24 mouse cellular contexts compared by ENCODE assay signal in genomic region chr4:53795706-53796105, GRCm38 (mm10). TPM values are rescaled to one million over a fixed set of nuclear protein-coding genes. Genes with fewer than 3 reads are reported as not detected.
"Had no signal": no experiment of that assay in that cellular context is flagged by ENCODE, and none has a peak within 500 bp of the region (broad histone marks: within the 10 kb centered on the region; RNA-seq: fewer than 3 reads in every experiment).

No protein-coding gene starts in this region.

- H3K27ac ChIP-seq: intestine, embryonic 15.5 days; kidney, embryonic 15.5 days; limb, embryonic 12.5 days; limb, embryonic 15.5 days; liver, embryonic 14.5 days; lung, embryonic 15.5 days; neural tube, embryonic 12.5 days; neural tube, embryonic 15.5 days; stomach, postnatal 0 days had no signal

- DNase-seq: kidney, adult 11 months; kidney, adult 8-10 months; kidney, postnatal 10 days; kidney, postnatal 4 days; left cerebral cortex, postnatal 4 days; lung, adult 18-20 months; lung, postnatal 10 days; lung, postnatal 36 days; right cerebral cortex, adult 18-20 months; right cerebral cortex, postnatal 14 days; right cerebral cortex, postnatal 4 days; thymus, adult 18-20 months; thymus, postnatal 36 days had no signal

- H3K9me3 ChIP-seq: intestine, embryonic 15.5 days; kidney, embryonic 15.5 days; limb, embryonic 12.5 days; limb, embryonic 15.5 days; lung, embryonic 15.5 days; megakaryocyte, embryonic 14.5 days; neural tube, embryonic 12.5 days; neural tube, embryonic 15.5 days had no signal

- ATAC-seq: intestine, embryonic 15.5 days had no signal

- H3K4me3 ChIP-seq: intestine, embryonic 15.5 days; kidney, embryonic 15.5 days; limb, embryonic 12.5 days; limb, embryonic 15.5 days; lung, embryonic 15.5 days; megakaryocyte, embryonic 14.5 days; neural tube, embryonic 12.5 days; neural tube, embryonic 15.5 days had no signal

- H3K9ac ChIP-seq: intestine, embryonic 15.5 days; kidney, embryonic 15.5 days; limb, embryonic 12.5 days; limb, embryonic 15.5 days; liver, embryonic 14.5 days; lung, embryonic 15.5 days; neural tube, embryonic 12.5 days; neural tube, embryonic 15.5 days had no signal

- H3K27me3 ChIP-seq: intestine, embryonic 15.5 days; kidney, embryonic 15.5 days; limb, embryonic 15.5 days; lung, embryonic 15.5 days; megakaryocyte, embryonic 14.5 days; neural tube, embryonic 12.5 days; neural tube, embryonic 15.5 days had no signal

- H3K36me3 ChIP-seq: intestine, embryonic 15.5 days; kidney, embryonic 15.5 days; limb, embryonic 12.5 days; limb, embryonic 15.5 days; lung, embryonic 15.5 days; neural tube, embryonic 12.5 days; neural tube, embryonic 15.5 days had no signal

- H3K4me2 ChIP-seq: intestine, embryonic 15.5 days; kidney, embryonic 15.5 days; limb, embryonic 12.5 days; limb, embryonic 15.5 days; liver, embryonic 11.5 days; lung, embryonic 15.5 days; neural tube, embryonic 12.5 days; neural tube, embryonic 15.5 days had no signal

- H3K4me1 ChIP-seq: intestine, embryonic 15.5 days; limb, embryonic 15.5 days; megakaryocyte, embryonic 14.5 days had no signal

RNA-seq across cellular contexts. Expression of gene Tal2, which starts 16.2 kb away (rescaled TPM):
- polyA plus RNA-seq: liver, embryonic 11.5 days; liver, embryonic 14.5 days had no signal
